Mouse (Mus musculus) hindbrain, embryonic 15.5 days (tissue): ENCODE results near the gene Ngp. TPM values are rescaled to one million over a fixed set of nuclear protein-coding genes. Genes with fewer than 3 reads are reported as not detected.
"Not testable (repeated sequence)": the region's sequence is repeated elsewhere in the genome, so short reads cannot be mapped to it uniquely, and the experiment has no call there.

Experiments
- ATAC-seq: fragments of 200-750 bp; cut with Nextera tagmentation; 2 replicates; pipeline ENCODE4 v1.8.0; 2017; ENCODE audit warnings: low read depth, moderate number of reproducible peaks, moderate TSS enrichment; ENCODE audit not compliant: low FRiP score
- H3K27ac ChIP-seq: fragments of 300-500 bp; sonication (generic); replicated peaks from 2 replicates; pipeline ENCODE4 v1.5.1; 2015; ENCODE audit warnings: mild to moderate bottlenecking, inconsistent platforms
- H3K27me3 ChIP-seq: fragments of 300-500 bp; sonication (generic); 2 replicates; pipeline ENCODE4 v1.6.1; 2015; ENCODE audit warnings: control low read depth, inconsistent platforms
- H3K36me3 ChIP-seq: fragments of 300-500 bp; sonication (generic); 2 replicates; pipeline ENCODE4 v1.6.1; 2015; ENCODE audit warnings: control low read depth, inconsistent platforms
- H3K4me1 ChIP-seq: fragments of 300-500 bp; sonication (generic); replicated peaks from 2 replicates; pipeline ENCODE4 v1.6.1; 2015; ENCODE audit warnings: control low read depth, inconsistent platforms
- H3K4me2 ChIP-seq: fragments of 300-500 bp; sonication (generic); 2 replicates; pipeline ENCODE4 v1.6.1; 2015; ENCODE audit warnings: moderate library complexity, mild to moderate bottlenecking, inconsistent platforms
- H3K4me3 ChIP-seq: fragments of 300-500 bp; sonication (generic); 2 replicates; pipeline ENCODE4 v1.5.1; 2015; ENCODE audit warnings: mild to moderate bottlenecking, inconsistent platforms
- H3K9ac ChIP-seq: fragments of 300-500 bp; sonication (generic); 2 replicates; pipeline ENCODE4 v1.6.1; 2015; ENCODE audit warnings: inconsistent platforms
- H3K9me3 ChIP-seq: fragments of 300-500 bp; sonication (generic); 2 replicates; pipeline ENCODE4 v1.6.1; 2016; ENCODE audit warnings: control low read depth, inconsistent platforms
- WGBS: fragments of 180-500 bp; shearing (Covaris S2); methylation state at CpG from one replicate; pipeline ENCODE4 v1.1.7; 2015; 5-methylcytosine and 5-hydroxymethylcytosine counted together
- polyA plus RNA-seq: library from polyadenylated mRNA; unstranded; fragments of >200 nt; fragmentation: Nextera tagmentation; extraction: Ambion mirVana; gene quantifications from 2 replicates; pipeline ENCODE4 v1.2.1, GENCODE M21; 2015

The Ngp gene
- polyA plus RNA-seq, 1 experiment from 2014 or later = 1.4 TPM

GRCm38 (mm10) chr9:110402731-110403130 is 16.8 kb upstream of the Ngp start:
- WGBS = 97% methylated on average over 2 of the region's 2 CpGs
- Histone ChIP-seq H3K27ac (no peak overlapping the region), H3K27me3 (no peaks in the 10 kb centered on the region), H3K9ac (no peak overlapping the region), H3K9me3 (no peaks in the 10 kb centered on the region), H3K36me3 (peaks cover 3% of the 10 kb centered on the region; the same call in 1 of the 2 replicates), H3K4me1 (peaks cover 19% of the 10 kb centered on the region), H3K4me3 (no peak overlapping the region), H3K4me2 (no peak overlapping the region)
- no peak for ATAC-seq

DNA sequence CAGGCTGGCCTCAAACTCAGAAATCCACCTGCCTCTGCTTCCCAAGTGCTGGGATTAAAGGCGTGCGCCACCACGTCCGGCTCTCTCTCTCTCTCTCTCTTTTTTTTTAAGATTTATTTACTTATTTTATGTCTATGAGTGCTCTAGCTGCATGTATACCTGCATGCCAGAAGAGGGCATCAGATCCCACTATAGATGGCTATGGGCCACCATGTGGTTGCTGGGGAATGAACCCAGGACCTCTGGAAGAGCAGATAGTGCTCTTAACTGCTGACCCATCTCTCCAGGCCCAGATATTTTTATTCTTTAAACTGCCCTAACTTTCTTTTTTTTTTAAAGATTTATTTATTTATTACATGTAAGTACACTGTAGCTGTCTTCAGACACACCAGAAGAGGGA is 16.3 kb upstream of the Ngp start:
- H3K27me3 ChIP-seq, ATAC-seq, H3K9ac ChIP-seq, H3K4me2 ChIP-seq, H3K36me3 ChIP-seq, H3K27ac ChIP-seq, H3K9me3 ChIP-seq, H3K4me3 ChIP-seq: not testable (repeated sequence)
- 89% methylated on average over 4 of the region's 4 CpGs for WGBS
- H3K4me1 ChIP-seq = peaks cover 19% of the 10 kb centered on the region

- WGBS = 1% methylated on average over 39 of the region's 41 CpGs
- H3K4me2 ChIP-seq = peak overlapping the region; percentile 89
- peak overlapping the region; percentile 75 for H3K4me3 ChIP-seq
- no peaks in the 10 kb centered on the region for H3K27me3 ChIP-seq
- H3K9me3 ChIP-seq = no peaks in the 10 kb centered on the region
- peaks cover 25% of the 10 kb centered on the region for H3K4me1 ChIP-seq
- ATAC-seq = peak; percentile 71
- H3K9ac ChIP-seq = peak overlapping the region; percentile 87
- H3K36me3 ChIP-seq = 0 out of 2 replicates have a peak, but pooled peaks cover 3% of the 10 kb centered on the region
- peak overlapping the region; percentile 86 for H3K27ac ChIP-seq
These were observed 12.0 kb upstream of the Ngp start for GRCm38 (mm10) chr9:110407311-110408098.

GRCm38 (mm10) chr9:110408099-110408773 is 11.3 kb upstream of the Ngp start, which contains the start of gene Ptpn23:
Gene Ptpn23, minus strand, starts transcription at chr9:110408213.
- under 1% methylated on average over 39 of the region's 39 CpGs for WGBS
- peaks cover 25% of the 10 kb centered on the region for H3K4me1 ChIP-seq
- ATAC-seq = peak; percentile 96

GRCm38 (mm10) chr9:110410908-110411887 is 8.3 kb upstream of the Ngp start:
- H3K4me2 ChIP-seq = no peak overlapping the region
- ATAC-seq = no peak
- WGBS = 42% methylated on average over 6 of the region's 6 CpGs

More at GRCm38 (mm10) chr9:110408099-110408773, 11.3 kb upstream of the Ngp start, which contains the start of gene Ptpn23:
- Histone ChIP-seq H3K27me3 (no peaks in the 10 kb centered on the region), H3K4me3 (peak within 1 kb of the TSS; percentile 75), H3K4me2 (peak within 1 kb of the TSS; percentile 89), H3K9ac (peak within 1 kb of the TSS; percentile 87), H3K36me3 (0 out of 2 replicates have a peak, but pooled peaks cover 3% of the 10 kb centered on the region), H3K9me3 (no peaks in the 10 kb centered on the region), H3K27ac (peak within 1 kb of the TSS; percentile 86)

GRCm38 (mm10) chr9:110412926-110413325 is 6.6 kb upstream of the Ngp start:
- 84% methylated on average over 6 of the region's 7 CpGs for WGBS
- Histone ChIP-seq H3K9ac (no peak overlapping the region), H3K4me1 (peaks cover 6% of the 10 kb centered on the region), H3K4me2 (no peak overlapping the region), H3K4me3 (no peak overlapping the region), H3K9me3 (no peaks in the 10 kb centered on the region), H3K27me3 (no peaks in the 10 kb centered on the region), H3K27ac (no peak overlapping the region), H3K36me3 (no peaks in the 10 kb centered on the region)
- no peak for ATAC-seq

More at GRCm38 (mm10) chr9:110410908-110411887, 8.3 kb upstream of the Ngp start:
- Histone ChIP-seq H3K9ac (no peak overlapping the region), H3K9me3 (no peaks in the 10 kb centered on the region), H3K4me1 (peaks cover 17% of the 10 kb centered on the region), H3K27ac (no peak overlapping the region), H3K27me3 (no peaks in the 10 kb centered on the region), H3K4me3 (no peak overlapping the region), H3K36me3 (no peaks in the 10 kb centered on the region)

- Histone ChIP-seq H3K9me3 (no peaks in the 10 kb centered on the region), H3K27ac (no peak overlapping the region), H3K27me3 (no peaks in the 10 kb centered on the region), H3K4me1 (peaks cover 3% of the 10 kb centered on the region), H3K9ac (no peak overlapping the region), H3K4me2 (no peak overlapping the region), H3K36me3 (no peaks in the 10 kb centered on the region), H3K4me3 (no peak overlapping the region)
- 57% methylated on average over 9 of the region's 9 CpGs for WGBS
- ATAC-seq = no peak
These were observed 5.8 kb upstream of the Ngp start for GRCm38 (mm10) chr9:110413785-110414184.

GRCm38 (mm10) chr9:110431241-110431640 is 11.7 kb downstream of the Ngp start:
- WGBS = 66% methylated on average over 8 of the region's 8 CpGs
- no peak for ATAC-seq
- Histone ChIP-seq H3K9ac (no peak overlapping the region), H3K27ac (no peak overlapping the region), H3K27me3 (no peaks in the 10 kb centered on the region), H3K36me3 (peaks cover 64% of the 10 kb centered on the region), H3K9me3 (no peaks in the 10 kb centered on the region), H3K4me1 (no peaks in the 10 kb centered on the region), H3K4me2 (no peak overlapping the region), H3K4me3 (no peak overlapping the region)

DNA sequence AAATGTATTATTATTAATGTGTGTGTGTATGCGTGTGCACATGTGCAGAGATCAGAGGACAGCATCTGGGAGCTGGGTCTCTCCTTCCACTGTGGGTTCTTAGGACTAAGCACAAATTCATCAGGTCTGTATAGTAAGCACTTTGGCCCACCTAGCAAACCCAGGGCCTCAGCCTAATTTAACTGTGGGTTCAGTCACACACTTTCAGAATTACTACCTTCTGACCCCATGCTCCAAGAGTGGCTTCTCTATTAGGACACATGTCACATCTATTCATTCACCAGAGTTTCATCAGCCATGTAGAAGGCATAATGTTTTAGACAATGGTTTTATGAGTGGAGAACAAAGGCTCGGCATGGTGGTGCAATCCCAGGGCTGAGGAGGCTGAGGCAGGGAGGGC is 13.5 kb downstream of the Ngp start:
- ATAC-seq = no peak
- no peaks in the 10 kb centered on the region for H3K27me3 ChIP-seq
- H3K4me2 ChIP-seq = no peak overlapping the region
- peaks cover 59% of the 10 kb centered on the region for H3K36me3 ChIP-seq
- H3K27ac ChIP-seq = no peak overlapping the region
- no peaks in the 10 kb centered on the region for H3K9me3 ChIP-seq
- H3K4me3 ChIP-seq = no peak overlapping the region
- H3K4me1 ChIP-seq = no peaks in the 10 kb centered on the region
- H3K9ac ChIP-seq = no peak overlapping the region
- WGBS = 92% methylated on average over 2 of the region's 2 CpGs

DNA sequence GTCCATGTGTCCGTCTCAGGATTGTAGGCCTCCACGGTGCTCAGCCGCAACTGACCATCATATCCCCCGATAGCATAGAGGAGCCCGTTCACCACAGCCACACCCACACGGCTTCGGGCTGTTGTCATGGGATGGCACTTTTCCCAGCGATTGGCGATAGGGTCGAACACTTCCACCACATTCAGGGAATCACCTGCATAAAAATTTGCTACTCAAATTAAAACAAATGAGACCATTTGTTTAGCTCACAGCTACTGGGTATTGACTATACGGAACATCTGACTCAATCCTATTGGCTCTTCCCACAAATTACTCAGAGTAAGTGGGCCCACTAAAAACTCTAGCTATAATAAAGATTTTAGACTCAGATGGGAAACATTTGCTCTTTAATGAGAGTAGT is 16.5 kb downstream of the Ngp start:
- WGBS = 95% methylated on average over 11 of the region's 11 CpGs
- H3K36me3 ChIP-seq = peaks cover 37% of the 10 kb centered on the region
- no peaks in the 10 kb centered on the region for H3K9me3 ChIP-seq
- no peak overlapping the region for H3K9ac ChIP-seq
- H3K4me2 ChIP-seq = no peak overlapping the region
- H3K27ac ChIP-seq = no peak overlapping the region
- no peaks in the 10 kb centered on the region for H3K4me1 ChIP-seq
- H3K4me3 ChIP-seq = no peak overlapping the region
- no peak for ATAC-seq
- H3K27me3 ChIP-seq = no peaks in the 10 kb centered on the region

GRCm38 (mm10) chr9:110440049-110440448 is 20.5 kb downstream of the Ngp start:
- Histone ChIP-seq H3K9ac (no peak overlapping the region), H3K36me3 (peaks cover 27% of the 10 kb centered on the region), H3K27ac (no peak overlapping the region), H3K9me3 (no peaks in the 10 kb centered on the region), H3K27me3 (no peaks in the 10 kb centered on the region), H3K4me3 (no peak overlapping the region), H3K4me2 (no peak overlapping the region), H3K4me1 (no peaks in the 10 kb centered on the region)
- 67% methylated on average over 3 of the region's 5 CpGs for WGBS
- ATAC-seq = no peak
